Mouse (Mus musculus): ENCODE data around the gene Tbc1d32.

Gene Tbc1d32

GRCm38 (mm10) chr10:56114951-56115635 lies 113.4 kb downstream of the Tbc1d32 start:
- peak; percentile 54 for DNase-seq (ENCODE audit: low read depth, low spot score)

GRCm38 (mm10) chr10:56106996-56107334 lies 121.5 kb downstream of the Tbc1d32 start:
- DNase-seq (ENCODE audit: low read depth, low spot score): no peak

DNA sequence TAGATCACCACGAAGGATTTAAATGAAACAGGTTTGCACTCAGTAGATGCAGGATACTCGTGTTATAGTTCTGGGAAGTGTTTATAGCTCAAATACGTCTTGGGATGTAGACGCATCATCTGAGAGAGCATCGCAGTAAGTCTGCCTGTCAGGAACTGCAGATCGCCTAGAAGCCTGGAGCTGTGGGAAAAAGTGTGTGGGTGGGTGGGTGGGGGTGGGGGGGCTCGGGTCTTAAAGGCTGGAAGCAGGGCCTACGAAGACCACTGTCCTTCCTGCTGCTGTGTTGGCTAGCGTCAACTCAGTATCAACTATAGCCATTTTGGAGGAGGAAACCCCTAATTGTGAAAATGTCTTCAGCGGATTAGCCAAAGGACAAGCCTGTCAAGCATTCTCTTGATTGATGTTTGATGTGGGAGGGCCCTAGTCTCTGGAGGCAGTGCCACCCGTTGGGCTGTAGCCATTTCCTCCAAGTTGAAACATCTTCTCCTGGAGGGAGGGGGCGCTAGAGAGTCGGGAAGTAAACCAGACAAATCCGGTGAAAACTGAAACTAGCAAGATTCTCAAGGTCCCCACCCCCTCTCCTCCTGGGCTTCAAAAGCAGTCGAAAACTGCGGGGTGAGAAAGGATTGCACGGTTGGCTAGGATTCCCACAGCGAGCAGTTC lies 122.0 kb downstream of the Tbc1d32 start, which contains the start of gene Msl3l2:
Gene Msl3l2, plus strand, starts transcription at position 585 of the 663 bp plus-strand sequence.
- DNase-seq (ENCODE audit: low read depth, low spot score): peak; percentile 90

DNA sequence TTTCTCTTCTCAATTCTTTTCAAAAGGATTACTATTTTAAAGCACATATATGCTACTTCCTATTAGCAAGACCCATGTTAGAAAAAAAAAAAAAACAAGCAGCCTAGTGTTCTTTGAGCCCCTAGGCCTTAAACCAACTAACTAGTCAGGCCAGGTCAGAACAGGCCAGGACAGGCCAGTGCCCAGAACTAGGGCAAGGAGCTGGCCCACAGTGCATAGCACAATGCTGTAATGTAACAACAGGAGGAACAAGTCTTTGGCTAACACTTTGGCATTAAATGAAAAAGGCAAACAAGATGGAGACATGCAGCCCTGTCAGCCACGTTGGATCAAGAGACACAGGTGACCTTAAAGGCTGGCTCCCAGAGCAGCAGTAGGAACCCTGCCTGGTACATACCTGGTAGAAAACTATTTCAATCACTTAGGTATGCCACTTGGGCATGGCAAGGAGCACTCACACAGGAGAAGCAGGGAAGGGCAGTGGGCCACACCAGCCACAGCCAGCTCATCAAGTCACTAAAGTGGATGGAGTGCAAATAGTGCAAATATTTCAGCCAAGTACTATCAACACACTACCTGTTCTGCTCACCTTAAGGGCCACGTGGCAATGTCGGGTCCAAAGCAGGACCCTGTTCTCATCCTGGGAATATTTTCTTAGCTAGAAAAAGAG lies 128.7 kb downstream of the Tbc1d32 start:
- no peak for DNase-seq (ENCODE audit: low read depth, low spot score)

DNA sequence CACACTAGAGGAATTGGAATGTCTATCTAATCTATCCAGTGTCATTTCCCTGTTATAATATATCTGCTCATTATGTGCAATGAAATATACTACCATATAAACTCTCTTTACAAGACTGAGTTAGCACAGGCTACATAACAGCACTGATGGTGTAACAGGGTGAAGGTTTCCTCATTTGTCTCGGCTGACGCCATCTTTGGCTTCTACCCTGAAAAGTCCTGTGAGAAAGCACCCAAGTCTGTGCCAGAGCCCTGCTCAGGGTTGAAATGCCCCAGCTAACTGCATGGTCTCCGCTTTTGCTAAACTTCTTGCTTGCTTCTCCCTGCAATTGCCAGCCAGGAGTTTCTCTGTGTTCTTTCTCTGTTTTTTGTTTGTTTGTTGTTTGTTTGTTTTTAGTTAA lies 129.4 kb downstream of the Tbc1d32 start:
- DNase-seq (ENCODE audit: low read depth, low spot score): no peak

GRCm38 (mm10) chr10:56096757-56097156 lies 131.7 kb downstream of the Tbc1d32 start:
- DNase-seq (ENCODE audit: low read depth, low spot score): no peak

- DNase-seq (ENCODE audit: low read depth, low spot score): no peak
Observed at GRCm38 (mm10) chr10:56094586-56094985, 133.9 kb downstream of the Tbc1d32 start.

- DNase-seq (ENCODE audit: low read depth, low spot score): no peak
Observed at GRCm38 (mm10) chr10:56089714-56090113, 138.8 kb downstream of the Tbc1d32 start.

DNA sequence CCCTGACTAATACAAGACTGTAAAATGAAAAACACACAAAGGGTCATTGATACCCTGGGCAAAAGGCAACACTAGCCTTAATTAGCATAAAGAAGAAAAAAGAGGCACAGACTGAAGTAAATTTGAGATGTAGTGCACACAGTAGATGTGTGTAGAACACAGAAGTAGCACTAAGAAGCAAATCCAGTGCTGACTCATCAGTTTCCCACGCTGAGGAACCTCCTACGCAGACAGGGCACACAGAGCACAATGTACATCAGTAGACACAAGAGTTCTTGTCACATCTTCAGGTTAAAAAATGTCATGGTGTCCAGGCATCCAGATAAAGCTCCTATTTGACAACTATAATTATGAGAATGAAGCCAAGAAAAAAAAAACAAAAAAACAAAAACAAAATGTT lies 165.7 kb downstream of the Tbc1d32 start:
- peak; percentile 35 for DNase-seq (ENCODE audit: low read depth, low spot score)

GRCm38 (mm10) chr10:56061238-56061830 lies 167.2 kb downstream of the Tbc1d32 start:
- peak; percentile 19 for DNase-seq (ENCODE audit: low read depth, low spot score)

GRCm38 (mm10) chr10:56058979-56059422 lies 169.5 kb downstream of the Tbc1d32 start:
- DNase-seq (ENCODE audit: low read depth, low spot score): peak; percentile 63

DNA sequence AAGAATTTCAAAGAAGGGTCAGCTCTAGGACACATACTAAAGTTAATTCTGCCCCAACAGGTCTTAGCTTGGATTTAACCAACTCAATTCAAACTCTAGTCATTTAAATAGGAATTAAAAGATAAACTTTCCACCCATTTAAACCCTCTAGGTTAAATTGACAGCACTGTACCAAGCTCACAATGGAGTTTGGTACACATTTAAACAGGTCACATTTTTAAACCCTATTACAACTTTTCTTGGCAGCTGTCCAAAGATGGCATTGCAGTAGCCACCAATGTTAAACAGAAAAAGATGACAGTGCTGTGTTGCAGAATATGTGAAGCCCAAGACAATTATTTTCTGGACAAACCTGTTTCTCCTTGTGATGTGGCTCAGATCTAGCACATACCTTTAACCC lies 203.1 kb downstream of the Tbc1d32 start:
- DNase-seq (ENCODE audit: low read depth, low spot score): no peak

DNA sequence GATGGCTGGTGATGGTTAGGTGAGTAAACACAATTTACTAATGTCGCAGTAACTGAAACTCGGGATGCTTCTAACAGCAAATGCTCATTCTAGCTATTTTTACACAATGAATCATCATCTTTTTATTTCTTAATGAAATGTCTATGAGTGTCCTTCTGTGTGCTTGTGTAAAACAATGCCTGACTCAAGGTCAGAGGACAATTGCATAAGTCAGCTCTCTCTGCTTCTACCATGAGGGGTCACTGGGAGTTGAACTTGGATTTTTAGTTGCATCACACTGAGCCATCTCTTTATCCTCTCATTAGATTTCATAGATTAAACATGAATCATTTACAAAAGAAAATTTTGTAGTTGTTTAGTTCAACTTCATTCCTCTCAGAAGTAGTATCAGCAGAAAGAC lies 203.9 kb downstream of the Tbc1d32 start:
- DNase-seq (ENCODE audit: low read depth, low spot score): no peak

- DNase-seq (ENCODE audit: low read depth, low spot score): peak; percentile 38
Observed at GRCm38 (mm10) chr10:55979898-55980521, 248.5 kb downstream of the Tbc1d32 start.

GRCm38 (mm10) chr10:55978001-55978400 lies 250.5 kb downstream of the Tbc1d32 start:
- no peak for DNase-seq (ENCODE audit: low read depth, low spot score)
